Mouse (Mus musculus) spleen, postnatal 4 days (tissue): Measurements from ENCODE around the gene Colgalt1.

ENCODE experiments used
- DNase-seq, 2 experiments: peaks; one replicate each; pipeline ENCODE4 v3.0.0; 2022; ENCODE audit warnings: low spot score in 2 of 2

Gene Colgalt1

GRCm38 (mm10) chr8:71610822-71611651, at the start of gene Colgalt1:
Gene Colgalt1, plus strand, starts transcription at chr8:71610998.
- peak; percentile 96 for DNase-seq

- peak in 1 of 2 experiments; percentile 53 for DNase-seq
Observed at GRCm38 (mm10) chr8:71561401-71561800, 49.4 kb upstream of the Colgalt1 start.

GRCm38 (mm10) chr8:71562751-71563150, 48.0 kb upstream of the Colgalt1 start:
- DNase-seq: peak; percentile 84 to 95

GRCm38 (mm10) chr8:71563992-71564391, 46.8 kb upstream of the Colgalt1 start:
- DNase-seq: no peak

GRCm38 (mm10) chr8:71566501-71566900, 44.3 kb upstream of the Colgalt1 start, which contains the start of gene Nxnl1:
Gene Nxnl1, minus strand, starts transcription at chr8:71566601.
- no peak for DNase-seq

- DNase-seq: no peak
Observed at GRCm38 (mm10) chr8:71567587-71567986, 43.2 kb upstream of the Colgalt1 start.

- no peak for DNase-seq
Observed at GRCm38 (mm10) chr8:71568387-71568937, 42.3 kb upstream of the Colgalt1 start, which contains the start of gene Slc27a1. Gene Slc27a1, plus strand, starts transcription at chr8:71568882.

GRCm38 (mm10) chr8:71568941-71569340, 41.9 kb upstream of the Colgalt1 start:
- no peak for DNase-seq

GRCm38 (mm10) chr8:71569366-71570290, 41.2 kb upstream of the Colgalt1 start:
- peak; percentile 65 to 75 for DNase-seq

GRCm38 (mm10) chr8:71570291-71570954, 40.4 kb upstream of the Colgalt1 start:
- peak; percentile 75 to 88 for DNase-seq

- no peak for DNase-seq
Observed at GRCm38 (mm10) chr8:71572077-71572476, 38.7 kb upstream of the Colgalt1 start.

- DNase-seq: no peak
Observed at GRCm38 (mm10) chr8:71572847-71573633, 37.8 kb upstream of the Colgalt1 start.

- DNase-seq: no peak
Observed at GRCm38 (mm10) chr8:71574426-71574825, 36.4 kb upstream of the Colgalt1 start.

GRCm38 (mm10) chr8:71575020-71575419, 35.8 kb upstream of the Colgalt1 start:
- DNase-seq: no peak

GRCm38 (mm10) chr8:71577856-71578387, 32.9 kb upstream of the Colgalt1 start:
- no peak for DNase-seq

GRCm38 (mm10) chr8:71579009-71579408, 31.8 kb upstream of the Colgalt1 start:
- DNase-seq: no peak

- DNase-seq: no peak
Observed at GRCm38 (mm10) chr8:71579476-71579875, 31.3 kb upstream of the Colgalt1 start.

GRCm38 (mm10) chr8:71580201-71580600, 30.6 kb upstream of the Colgalt1 start:
- no peak for DNase-seq

GRCm38 (mm10) chr8:71586891-71587290, 23.9 kb upstream of the Colgalt1 start:
- DNase-seq: peak; percentile 54 to 82

- DNase-seq: no peak
Observed at GRCm38 (mm10) chr8:71588762-71589161, 22.0 kb upstream of the Colgalt1 start.
